Mouse (Mus musculus): ENCODE measurements around the gene Lamb1. TPM values are rescaled to one million over a fixed set of nuclear protein-coding genes. Genes with fewer than 3 reads are reported as not detected.

Gene Lamb1
- polyA plus RNA-seq (2021), result 290 TPM

GRCm38 (mm10) chr12:31265005-31265721 lies at the start of gene Lamb1:
Gene Lamb1 (plus strand): TSS chr12:31265234.
- TF ChIP-seq CTCF (IDR thresholded peaks at IDR 0.05), result no peak
- in situ Hi-C loops (cut with MboI; ENCODE audit: low pct_unique_long_range_greater_than_20kb), result loop anchor here (5.0 kb wide), 3 partner anchors 37 to 138 kb away; no protein-coding TSS in a partner anchor
- no peak for DNase-seq (ENCODE audit: low read depth, low spot score)
- H3K27me3 ChIP-seq, result no peaks in the 10 kb centered on the region
- peak; percentile 27 for ATAC-seq
- CTCF ChIA-PET, result interaction anchor here (0.7 to 1.4 kb wide), 6 partner anchors 33 to 149 kb away, joined by 3 to 4 read pairs (median 3); no protein-coding TSS in a partner anchor
- POLR2A ChIA-PET, result interaction anchor here (0.8 to 3.0 kb wide), 11 partner anchors 10 to 234 kb away, joined by 3 to 11 read pairs (median 3); no protein-coding TSS in a partner anchor

- ChIA-PET POLR2A (no interaction called here), CTCF (interaction anchor here (0.9 to 1.3 kb wide), 3 partner anchors 44 to 76 kb away, joined by 3 to 4 read pairs (median 3); no protein-coding TSS in a partner anchor)
- no peak for TF ChIP-seq CTCF (IDR thresholded peaks at IDR 0.05)
- in situ Hi-C loops (cut with MboI; ENCODE audit: low pct_unique_long_range_greater_than_20kb), result no loop called here
- ATAC-seq (no peak), DNase-seq (ENCODE audit: low read depth, low spot score) (no peak)
- H3K27me3 ChIP-seq, result no peaks in the 10 kb centered on the region
These were observed 47.8 kb upstream of the Lamb1 start for GRCm38 (mm10) chr12:31217232-31217631.

DNA sequence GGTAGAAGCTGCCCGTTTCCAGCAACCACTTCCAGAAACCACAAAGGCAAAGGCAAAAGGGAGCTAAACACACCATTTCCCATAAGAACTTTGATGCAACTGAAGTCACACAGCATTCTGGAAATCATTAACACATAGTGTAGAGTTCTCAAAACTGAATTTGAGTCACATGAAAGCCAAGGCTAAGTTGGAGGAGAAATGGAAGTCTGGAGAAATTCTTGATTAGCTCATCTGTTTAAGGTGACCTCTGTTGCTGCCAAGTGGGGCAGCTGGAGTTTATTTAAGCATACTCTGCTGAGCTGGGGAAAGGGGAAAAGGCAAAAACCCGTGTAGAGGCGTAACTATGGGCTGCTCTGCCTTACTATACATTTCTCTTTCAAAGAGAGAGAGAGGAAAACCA lies 46.3 kb upstream of the Lamb1 start:
- no peak for TF ChIP-seq CTCF (IDR thresholded peaks at IDR 0.05)
- ChIA-PET POLR2A (interaction anchor here (0.7 kb wide), 1 partner anchor 452 kb away, joined by 7 read pairs; no protein-coding TSS in a partner anchor), CTCF (interaction anchor here (1.3 kb wide), 1 partner anchor 51 kb away, joined by 6 read pairs; no protein-coding TSS in a partner anchor)
- no peaks in the 10 kb centered on the region for H3K27me3 ChIP-seq
- in situ Hi-C loops (cut with MboI; ENCODE audit: low pct_unique_long_range_greater_than_20kb), result no loop called here
- ATAC-seq (peak; percentile 80), DNase-seq (ENCODE audit: low read depth, low spot score) (peak; percentile 88)

- no peaks in the 10 kb centered on the region for H3K27me3 ChIP-seq
- CTCF ChIA-PET, result no interaction called here
- POLR2A ChIA-PET, result interaction anchor here (1.2 kb wide), 1 partner anchor 44 kb away, joined by 3 read pairs; no protein-coding TSS in a partner anchor
- in situ Hi-C loops (cut with MboI; ENCODE audit: low pct_unique_long_range_greater_than_20kb), result no loop called here
- no peak for TF ChIP-seq CTCF (IDR thresholded peaks at IDR 0.05)
- DNase-seq (ENCODE audit: low read depth, low spot score) (no peak), ATAC-seq (no peak)
These were observed 43.5 kb upstream of the Lamb1 start for GRCm38 (mm10) chr12:31221522-31221921.

GRCm38 (mm10) chr12:31222282-31222681 lies 42.8 kb upstream of the Lamb1 start:
- in situ Hi-C loops (cut with MboI; ENCODE audit: low pct_unique_long_range_greater_than_20kb), result no loop called here
- TF ChIP-seq CTCF (IDR thresholded peaks at IDR 0.05), result no peak
- no peak for DNase-seq (ENCODE audit: low read depth, low spot score)
- CTCF ChIA-PET, result no interaction called here
- H3K27me3 ChIP-seq, result no peaks in the 10 kb centered on the region
- POLR2A ChIA-PET, result interaction anchor here (1.2 kb wide), 1 partner anchor 44 kb away, joined by 3 read pairs; no protein-coding TSS in a partner anchor
- no peak for ATAC-seq

- in situ Hi-C loops (cut with MboI; ENCODE audit: low pct_unique_long_range_greater_than_20kb), result no loop called here
- TF ChIP-seq CTCF (IDR thresholded peaks at IDR 0.05), result no peak
- ChIA-PET POLR2A (interaction anchor here (1.2 kb wide), 1 partner anchor 43 kb away, joined by 3 read pairs; no protein-coding TSS in a partner anchor), CTCF (no interaction called here)
- ATAC-seq (no peak), DNase-seq (ENCODE audit: low read depth, low spot score) (no peak)
- no peaks in the 10 kb centered on the region for H3K27me3 ChIP-seq
These were observed 42.3 kb upstream of the Lamb1 start for GRCm38 (mm10) chr12:31222741-31223140.

DNA sequence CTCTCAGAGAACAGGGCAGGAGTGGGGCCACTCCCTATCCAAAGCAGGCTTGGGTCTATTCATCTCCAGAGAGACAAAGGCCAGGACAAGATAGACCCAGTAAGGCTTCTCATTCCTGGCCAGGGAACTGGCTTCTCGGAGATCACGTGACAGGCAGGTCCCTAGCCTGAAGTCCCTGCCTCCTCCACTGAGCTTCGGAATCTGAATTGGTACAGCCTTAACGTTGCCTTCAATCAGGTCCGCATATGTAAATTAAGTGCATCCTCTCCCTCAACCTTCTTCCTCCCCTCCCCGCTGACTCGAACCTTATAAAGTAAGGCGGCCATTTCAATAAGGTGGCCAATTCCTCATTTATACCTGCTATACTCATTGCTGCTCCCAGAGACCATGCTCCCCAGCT lies 39.6 kb upstream of the Lamb1 start:
- no peak for DNase-seq (ENCODE audit: low read depth, low spot score)
- ATAC-seq, result no peak
- in situ Hi-C loops (cut with MboI; ENCODE audit: low pct_unique_long_range_greater_than_20kb), result no loop called here

GRCm38 (mm10) chr12:31227167-31227566 lies 37.9 kb upstream of the Lamb1 start:
- CTCF ChIA-PET, result no interaction called here
- no peaks in the 10 kb centered on the region for H3K27me3 ChIP-seq
- POLR2A ChIA-PET, result no interaction called here
- in situ Hi-C loops (cut with MboI; ENCODE audit: low pct_unique_long_range_greater_than_20kb), result no loop called here
- ATAC-seq (no peak), DNase-seq (ENCODE audit: low read depth, low spot score) (no peak)
- no peak for TF ChIP-seq CTCF (IDR thresholded peaks at IDR 0.05)

More for the DNA sequence above, 39.6 kb upstream of the Lamb1 start:
- no peaks in the 10 kb centered on the region for H3K27me3 ChIP-seq
- ChIA-PET CTCF (no interaction called here), POLR2A (no interaction called here)
- TF ChIP-seq CTCF (IDR thresholded peaks at IDR 0.05), result no peak

GRCm38 (mm10) chr12:31228878-31229277 lies 36.2 kb upstream of the Lamb1 start:
- POLR2A ChIA-PET, result no interaction called here
- in situ Hi-C loops (cut with MboI; ENCODE audit: low pct_unique_long_range_greater_than_20kb), result no loop called here
- TF ChIP-seq CTCF (IDR thresholded peaks at IDR 0.05), result no peak
- CTCF ChIA-PET, result no interaction called here
- ATAC-seq (no peak), DNase-seq (ENCODE audit: low read depth, low spot score) (no peak)
- no peaks in the 10 kb centered on the region for H3K27me3 ChIP-seq

- ChIA-PET POLR2A (no interaction called here), CTCF (interaction anchor here (1.2 to 2.0 kb wide), 3 partner anchors 20 to 64 kb away, joined by 3 to 5 read pairs (median 4); partner anchors contain the start of gene Lamb1)
- H3K27me3 ChIP-seq, result no peaks in the 10 kb centered on the region
- DNase-seq (ENCODE audit: low read depth, low spot score) (no peak), ATAC-seq (no peak)
- in situ Hi-C loops (cut with MboI; ENCODE audit: low pct_unique_long_range_greater_than_20kb), result no loop called here
- TF ChIP-seq CTCF (IDR thresholded peaks at IDR 0.05), result no peak
These were observed 32.4 kb upstream of the Lamb1 start for GRCm38 (mm10) chr12:31232635-31233034.

DNA sequence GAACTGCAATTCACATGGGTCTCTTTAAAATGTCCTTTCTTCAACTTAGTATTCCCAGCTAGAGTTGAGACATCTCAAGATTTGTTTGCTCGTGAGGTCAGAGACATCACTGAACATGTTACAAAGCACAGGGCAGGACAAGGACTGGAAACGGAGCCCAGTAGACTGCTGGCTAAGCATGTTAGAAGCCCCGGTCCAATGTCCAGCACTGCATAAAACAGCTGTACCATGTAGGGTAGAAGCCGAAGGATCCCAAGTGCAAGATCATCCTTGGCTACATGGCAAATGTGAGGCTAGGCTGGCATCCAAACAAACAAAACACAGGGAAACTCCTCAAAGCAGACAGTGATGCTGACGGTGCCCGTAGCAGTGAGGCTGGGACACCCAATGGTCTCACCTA lies 30.0 kb upstream of the Lamb1 start:
- DNase-seq (ENCODE audit: low read depth, low spot score), result no peak
- ChIA-PET CTCF (no interaction called here), POLR2A (interaction anchor here (0.5 kb wide), 1 partner anchor 57 kb away, joined by 3 read pairs; no protein-coding TSS in a partner anchor)
- in situ Hi-C loops (cut with MboI; ENCODE audit: low pct_unique_long_range_greater_than_20kb), result no loop called here
- no peak for ATAC-seq
- no peaks in the 10 kb centered on the region for H3K27me3 ChIP-seq
- no peak for TF ChIP-seq CTCF (IDR thresholded peaks at IDR 0.05)
